Mouse (Mus musculus): Measurements from ENCODE around the gene Lpin2.

Lpin2 gene

DNA sequence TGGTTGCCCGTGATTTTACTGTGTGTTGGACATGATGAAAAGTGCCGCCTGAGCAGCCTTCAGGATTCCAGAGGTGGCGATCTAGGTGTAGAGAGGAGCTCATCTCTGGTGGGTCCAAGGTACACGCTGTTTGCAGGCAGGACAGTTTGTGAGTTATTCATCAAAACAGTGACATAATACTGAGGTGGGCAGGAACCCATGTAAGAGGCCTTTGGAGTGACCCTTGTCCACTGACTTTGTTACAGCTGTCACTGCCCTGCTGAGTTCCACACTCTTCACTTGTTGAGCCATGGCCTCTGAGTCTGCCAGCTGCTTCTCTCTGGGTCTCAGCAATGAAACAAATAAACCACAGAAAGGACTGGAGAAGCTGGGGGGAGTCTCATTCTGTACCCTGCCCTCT lies 19.8 kb downstream of the Lpin2 start:
- DNase-seq (ENCODE audit: extremely low spot score, low spot score), result no peak

DNA sequence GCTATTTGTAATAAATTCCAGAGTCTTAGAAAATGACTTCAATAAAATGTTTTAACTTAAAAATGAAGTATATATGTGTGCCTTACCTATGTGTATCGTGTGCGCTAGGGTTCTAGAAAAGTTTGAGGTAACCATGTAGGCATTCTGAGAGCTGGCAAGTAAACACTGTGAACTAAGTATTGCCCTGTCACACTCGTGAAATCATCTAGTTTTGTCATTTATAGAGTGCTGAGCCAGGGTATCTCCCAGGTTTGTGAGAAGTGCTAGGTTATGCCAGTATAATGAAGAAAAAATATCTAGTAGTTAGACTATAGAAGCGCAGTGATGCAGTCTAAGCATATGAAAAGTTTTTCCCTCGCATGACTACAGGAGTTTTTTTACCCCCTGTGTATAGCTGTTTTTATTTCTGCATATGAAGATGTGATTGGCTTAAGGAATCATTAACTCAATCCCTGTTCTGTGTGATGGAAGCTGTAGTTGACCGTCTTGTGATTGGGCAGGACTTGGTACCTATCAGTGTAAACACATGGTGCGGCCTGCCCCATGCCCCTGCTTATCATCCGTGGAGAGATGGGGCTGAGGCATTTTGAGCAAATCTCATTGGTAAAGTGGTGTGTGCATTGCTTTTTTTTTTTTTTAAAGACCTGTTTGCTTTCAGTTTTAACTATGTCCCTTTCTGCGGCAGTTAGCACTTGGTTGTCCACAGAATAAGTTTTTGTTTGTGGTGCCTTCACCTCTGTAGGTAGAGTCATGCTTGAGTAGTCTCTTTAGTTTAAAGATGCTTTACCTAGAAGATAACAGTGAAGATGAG lies 21.8 kb downstream of the Lpin2 start:
- DNase-seq (ENCODE audit: extremely low spot score, low spot score), result no peak

DNA sequence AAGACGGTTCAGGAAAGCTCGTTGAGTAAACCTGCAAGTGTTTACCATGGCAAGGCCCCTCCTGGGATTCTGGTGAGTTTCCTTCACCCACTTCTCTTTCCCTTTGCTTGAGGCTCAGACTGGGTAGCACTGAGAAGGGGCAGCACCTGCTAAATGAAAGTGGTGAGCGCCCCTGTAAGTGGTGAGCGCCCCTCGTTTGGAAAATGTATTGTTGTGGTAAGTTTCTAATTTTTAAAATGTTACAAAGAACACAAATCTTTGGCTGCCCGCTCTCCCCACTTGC lies 22.4 kb downstream of the Lpin2 start:
- DNase-seq (ENCODE audit: extremely low spot score, low spot score), result no peak

DNA sequence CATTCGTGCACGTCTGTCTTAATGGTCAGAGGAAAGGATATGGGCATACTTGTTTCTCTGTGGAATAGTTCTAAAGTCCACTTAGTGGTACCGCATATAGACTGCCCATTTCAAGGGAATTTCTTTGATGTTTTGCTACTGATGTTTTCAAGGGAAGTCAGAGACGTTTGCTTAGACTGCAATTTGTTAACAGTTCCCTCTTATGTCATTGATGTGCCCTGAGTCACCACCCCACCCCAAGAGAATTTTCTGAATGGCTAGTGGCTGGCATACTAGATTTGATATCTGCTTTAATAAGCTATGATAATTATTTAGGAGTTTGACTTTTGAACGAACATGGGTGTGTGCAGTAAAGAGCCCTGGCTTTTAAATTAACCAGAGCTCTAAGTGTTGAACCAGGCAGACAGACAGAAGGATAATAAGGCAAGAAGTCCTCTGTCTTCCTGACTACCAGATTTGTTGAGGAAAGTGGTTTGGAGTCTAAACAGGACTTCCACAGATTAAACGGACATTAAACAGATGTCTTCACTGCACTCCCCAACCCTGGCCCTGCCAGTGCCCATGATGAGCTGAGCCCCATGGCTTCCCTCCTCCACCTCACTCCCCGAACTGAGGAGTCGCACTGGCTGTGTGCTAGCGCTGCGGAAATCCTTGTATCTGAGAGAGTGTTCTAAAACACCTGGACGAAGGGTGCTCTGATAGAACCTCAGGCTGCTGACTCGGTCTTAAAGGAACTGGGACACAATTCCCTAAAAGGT lies 24.0 kb downstream of the Lpin2 start:
- DNase-seq (ENCODE audit: extremely low spot score, low spot score), result no peak

- no peak for DNase-seq (ENCODE audit: extremely low spot score, low spot score)
Observed at GRCm38 (mm10) chr17:71207268-71207667, 24.9 kb downstream of the Lpin2 start.

DNA sequence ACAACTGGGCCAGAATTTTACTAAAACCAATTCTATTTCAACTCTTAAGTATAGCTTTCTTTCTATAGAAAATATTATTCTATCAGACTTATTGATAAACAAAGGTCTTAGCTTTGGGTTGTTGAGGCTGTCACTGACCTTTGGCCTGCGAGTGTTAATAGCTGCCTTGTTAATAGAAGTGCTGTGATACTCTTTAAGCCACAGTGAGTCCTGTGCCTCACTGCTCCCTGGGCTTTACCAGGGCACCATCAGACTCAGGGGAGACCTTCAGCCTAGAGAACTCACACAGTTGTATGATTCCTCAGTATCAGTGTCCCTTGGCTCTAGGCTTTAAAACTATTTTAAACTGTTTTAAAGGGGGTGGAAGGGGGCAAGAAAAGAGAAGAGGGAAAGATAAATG lies 26.0 kb downstream of the Lpin2 start:
- no peak for DNase-seq (ENCODE audit: extremely low spot score, low spot score)

DNA sequence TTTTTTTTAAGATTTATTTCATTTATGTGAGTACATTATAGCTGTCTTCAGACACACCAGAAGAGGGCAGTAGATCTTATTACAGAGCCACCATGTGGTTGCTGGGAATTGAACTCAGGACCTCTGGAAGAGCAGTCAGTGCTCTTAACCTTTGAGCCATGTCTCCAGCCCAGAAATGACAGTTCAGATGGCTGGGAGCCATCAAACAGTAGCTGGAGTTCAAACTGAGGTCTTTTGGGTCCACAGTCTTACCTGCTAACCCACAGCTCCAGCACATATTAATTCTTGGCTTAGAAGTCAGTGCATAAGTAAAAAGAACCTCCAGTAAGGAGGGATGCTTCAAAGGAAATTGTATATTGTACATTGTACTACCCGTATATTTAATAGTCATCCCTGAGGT lies 26.6 kb downstream of the Lpin2 start:
- no peak for DNase-seq (ENCODE audit: extremely low spot score, low spot score)

DNA sequence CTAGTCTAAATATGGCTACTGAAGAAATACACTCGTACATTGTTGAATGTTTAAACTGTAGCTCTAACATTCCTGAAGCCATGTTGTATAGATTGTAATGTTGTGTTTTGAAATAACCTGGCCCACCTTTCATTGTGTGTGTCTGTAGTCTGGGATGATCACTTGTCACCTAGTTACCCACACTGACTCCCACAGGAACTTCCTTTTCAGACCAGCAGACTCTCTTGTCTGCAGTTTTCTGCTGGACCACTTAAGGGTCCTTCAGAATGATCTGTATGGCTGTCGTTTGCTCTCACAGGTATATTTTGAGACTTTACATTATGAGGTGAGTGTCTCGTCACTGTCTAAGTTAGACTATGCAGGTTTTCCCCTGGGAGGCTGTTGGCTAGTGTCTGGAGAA lies 27.6 kb downstream of the Lpin2 start:
- no peak for DNase-seq (ENCODE audit: extremely low spot score, low spot score)

DNA sequence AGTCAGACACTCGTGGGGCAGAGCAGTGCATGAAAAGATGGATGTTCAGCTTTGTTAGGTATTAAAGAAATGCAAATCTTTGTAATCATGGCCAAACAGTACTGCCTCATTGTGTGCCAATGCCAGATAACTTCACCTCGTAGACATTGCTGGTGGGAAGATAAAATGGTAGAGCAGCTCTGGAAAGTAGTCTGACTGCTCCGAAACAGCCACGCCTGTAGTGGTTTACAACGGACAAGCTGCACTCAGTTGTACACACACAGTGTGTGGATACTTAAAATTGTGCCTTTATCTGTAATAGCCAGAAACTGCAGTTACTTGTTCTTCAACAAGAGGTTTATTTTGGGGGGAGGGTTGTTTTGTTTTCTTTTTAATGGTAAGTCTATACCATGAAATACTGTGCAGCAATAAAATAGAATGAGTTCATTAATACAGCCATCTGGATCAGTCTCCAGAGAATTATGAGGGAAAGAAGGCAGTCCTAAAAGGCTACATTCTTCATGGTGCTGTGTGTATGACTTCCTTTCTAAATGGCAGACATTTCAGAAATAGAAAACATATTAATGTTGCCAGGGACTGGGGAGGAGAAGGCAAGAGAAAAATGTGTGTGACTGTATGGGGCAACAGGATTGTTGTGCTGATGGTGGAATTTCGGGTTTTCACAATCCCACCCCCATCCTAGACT lies 29.7 kb downstream of the Lpin2 start:
- DNase-seq (ENCODE audit: extremely low spot score, low spot score), result no peak

DNA sequence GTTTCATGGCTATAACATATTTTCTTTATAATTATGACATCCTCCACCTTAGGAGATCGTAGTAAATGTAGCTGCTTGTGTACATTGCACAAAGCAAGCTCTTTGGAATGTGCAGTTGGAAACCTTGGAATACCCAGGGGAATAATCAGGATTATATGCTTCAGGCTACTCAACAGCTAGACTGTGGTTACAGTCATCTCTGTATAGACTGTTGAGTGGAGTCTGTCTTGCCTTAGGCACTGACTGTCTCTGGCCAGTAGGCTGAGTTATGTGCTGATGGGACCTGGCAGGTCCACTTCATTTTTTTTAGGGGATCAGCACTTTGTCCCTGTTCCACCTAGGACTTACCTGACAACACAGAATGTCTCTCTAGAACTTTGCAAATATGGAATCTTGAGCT lies 31.3 kb downstream of the Lpin2 start:
- no peak for DNase-seq (ENCODE audit: extremely low spot score, low spot score)

- DNase-seq (ENCODE audit: extremely low spot score, low spot score), result no peak
Observed at GRCm38 (mm10) chr17:71214514-71215240, 32.3 kb downstream of the Lpin2 start.

- DNase-seq (ENCODE audit: extremely low spot score, low spot score), result no peak
Observed at GRCm38 (mm10) chr17:71215241-71215839, 33.0 kb downstream of the Lpin2 start.

DNA sequence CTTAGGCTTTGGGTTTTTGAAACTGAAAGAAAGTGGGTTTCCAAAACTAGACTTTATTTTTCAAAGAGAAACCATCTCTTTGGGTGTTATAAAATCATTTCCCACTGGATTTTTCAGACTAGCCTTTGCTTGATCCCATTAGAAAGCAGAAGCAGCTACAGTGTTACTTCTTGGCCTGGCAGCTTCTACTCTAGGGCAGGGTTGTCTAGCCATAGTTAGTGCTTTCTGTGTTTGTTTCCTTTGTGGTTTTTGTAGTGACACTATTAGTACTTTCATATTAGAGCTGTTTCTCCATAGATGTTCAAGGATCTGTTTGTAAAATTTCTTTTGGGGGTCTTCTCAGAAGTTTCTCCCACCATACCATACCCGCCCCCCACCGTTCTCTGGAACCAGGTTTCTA lies 33.9 kb downstream of the Lpin2 start:
- no peak for DNase-seq (ENCODE audit: extremely low spot score, low spot score)

- DNase-seq (ENCODE audit: extremely low spot score, low spot score), result no peak
Observed at GRCm38 (mm10) chr17:71217111-71217685, 34.8 kb downstream of the Lpin2 start.

DNA sequence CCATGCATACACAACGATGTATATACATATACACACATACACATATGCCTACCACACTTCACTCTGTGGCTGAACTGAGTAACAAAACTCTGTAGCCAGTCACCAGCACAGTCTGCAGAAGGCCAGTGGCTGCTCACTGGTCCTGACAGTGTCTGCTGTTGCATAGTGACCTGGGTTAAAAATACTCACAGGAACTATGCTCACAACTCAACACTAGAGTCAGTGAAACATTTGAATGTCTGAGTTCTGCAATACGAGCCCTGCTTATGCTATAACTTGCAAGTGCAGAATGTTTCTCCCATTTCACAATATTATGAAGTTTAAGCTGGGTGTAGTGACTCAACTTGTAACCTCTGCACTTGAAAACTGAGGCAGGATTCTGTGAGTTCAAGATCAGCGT lies 39.0 kb downstream of the Lpin2 start:
- no peak for DNase-seq (ENCODE audit: extremely low spot score, low spot score)

DNA sequence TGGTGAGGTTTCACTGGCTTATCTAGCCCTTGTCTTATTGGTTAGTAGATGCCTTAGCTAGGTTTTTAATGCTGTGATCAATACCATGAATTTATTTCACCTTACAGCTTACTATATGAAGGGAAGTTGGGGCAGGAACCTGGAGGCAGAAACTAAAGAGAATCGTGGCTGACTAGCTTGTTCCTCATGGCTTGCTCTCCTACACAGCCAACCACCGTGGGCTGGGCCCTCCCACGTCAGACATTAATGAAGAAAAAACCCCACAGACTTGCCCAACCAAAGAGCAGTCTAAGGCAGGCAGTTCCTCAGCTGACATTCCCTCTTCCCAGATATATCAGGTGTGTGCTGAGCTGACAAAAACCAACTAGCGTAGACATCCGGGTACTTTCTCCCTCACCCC lies 41.3 kb downstream of the Lpin2 start:
- DNase-seq (ENCODE audit: extremely low spot score, low spot score), result no peak

DNA sequence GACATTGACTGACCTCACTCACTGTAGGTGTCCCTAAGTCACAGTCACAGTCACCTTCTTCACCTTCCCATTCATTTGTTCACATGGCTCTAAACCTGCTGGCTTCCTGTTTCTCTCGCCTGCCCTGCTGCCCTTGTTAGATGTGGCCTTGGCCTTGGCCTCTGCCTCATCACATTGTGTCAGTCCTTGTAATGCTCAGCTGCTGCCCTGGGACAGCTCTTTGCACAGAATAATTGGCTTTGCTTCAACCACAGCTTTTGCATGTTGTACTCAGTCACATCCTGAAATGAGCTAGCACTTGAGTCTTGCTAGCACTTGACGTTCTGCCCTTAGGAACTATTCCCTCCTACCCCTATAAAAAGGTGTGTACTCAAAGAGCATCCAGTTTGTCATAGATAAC lies 42.2 kb downstream of the Lpin2 start:
- DNase-seq (ENCODE audit: extremely low spot score, low spot score), result no peak

- no peak for DNase-seq (ENCODE audit: extremely low spot score, low spot score)
Observed at GRCm38 (mm10) chr17:71225091-71225490, 42.7 kb downstream of the Lpin2 start.

DNA sequence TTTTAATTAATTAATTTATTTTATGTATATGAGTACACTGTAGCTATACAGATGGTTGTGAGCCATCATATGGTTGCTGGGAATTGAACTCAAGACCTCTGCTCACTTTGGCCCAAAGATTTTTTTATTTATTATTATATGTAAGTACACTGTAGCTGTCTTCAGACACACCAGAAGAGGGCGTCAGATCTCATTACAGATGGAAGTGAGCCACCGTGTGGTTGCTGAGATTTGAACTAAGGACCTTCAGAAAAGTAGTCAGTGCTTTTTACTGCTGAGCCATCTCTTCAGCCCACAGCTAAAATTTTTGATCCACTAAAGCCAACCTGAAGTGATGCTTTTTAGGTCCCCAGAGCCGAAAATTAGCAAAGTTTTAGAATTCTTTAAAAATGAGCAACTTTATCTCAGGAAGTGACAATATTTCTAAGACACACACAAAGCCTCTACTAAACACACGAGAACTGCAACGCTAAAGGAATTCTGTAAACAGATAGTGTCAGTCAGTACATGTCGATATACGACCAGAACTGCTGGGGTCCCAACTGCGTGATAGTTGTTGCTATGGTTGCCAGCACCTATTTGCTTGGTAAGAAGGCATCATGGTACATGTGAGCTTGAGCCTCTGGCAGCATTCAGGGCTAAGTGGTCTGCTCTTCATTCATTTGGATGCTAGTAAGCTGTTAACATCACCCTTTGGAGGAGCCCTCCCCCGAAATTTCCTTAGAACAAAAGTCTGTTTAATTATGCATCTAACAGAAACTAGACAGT lies 45.0 kb downstream of the Lpin2 start:
- DNase-seq (ENCODE audit: extremely low spot score, low spot score), result no peak

- no peak for DNase-seq (ENCODE audit: extremely low spot score, low spot score)
Observed at GRCm38 (mm10) chr17:71228651-71229050, 46.3 kb downstream of the Lpin2 start.

Measured in neural tube, embryonic 10.5 days (tissue).